Mouse (Mus musculus) limb, embryonic 12.5 days (tissue): Measurements from ENCODE around the gene Krt81. TPM values are rescaled to one million over a fixed set of nuclear protein-coding genes. Genes with fewer than 3 reads are reported as not detected.

Experiments used
- ATAC-seq: fragments of 200-750 bp; cut with Nextera tagmentation; 2 replicates; pipeline ENCODE4 v1.8.0; 2017; ENCODE audit warnings: low read depth, moderate TSS enrichment; ENCODE audit not compliant: insufficient number of reproducible peaks, insufficient read depth, low FRiP score, low TSS enrichment
- H3K27ac ChIP-seq: fragments of 300-500 bp; sonication (generic); 2 replicates; pipeline ENCODE4 v1.5.1; 2016; ENCODE audit warnings: mild to moderate bottlenecking, moderate library complexity
- H3K27me3 ChIP-seq: fragments of 300-500 bp; sonication (generic); 2 replicates; pipeline ENCODE4 v1.6.1; 2016; ENCODE audit warnings: mild to moderate bottlenecking, moderate library complexity
- H3K36me3 ChIP-seq: fragments of 300-500 bp; sonication (generic); 2 replicates; pipeline ENCODE4 v1.6.1; 2016; ENCODE audit warnings: mild to moderate bottlenecking, moderate library complexity
- H3K4me1 ChIP-seq: fragments of 300-500 bp; sonication (generic); replicated peaks from 2 replicates; pipeline ENCODE4 v1.6.1; 2016
- H3K4me2 ChIP-seq: fragments of 300-500 bp; sonication (generic); 2 replicates; pipeline ENCODE4 v1.6.1; 2016; ENCODE audit warnings: mild to moderate bottlenecking, moderate library complexity
- H3K4me3 ChIP-seq: fragments of 300-500 bp; sonication (generic); replicated peaks from 2 replicates; pipeline ENCODE4 v1.5.1; 2016; ENCODE audit warnings: mild to moderate bottlenecking
- H3K9ac ChIP-seq: fragments of 300-500 bp; sonication (generic); replicated peaks from 2 replicates; pipeline ENCODE4 v1.6.1; 2016; ENCODE audit warnings: mild to moderate bottlenecking, moderate library complexity
- H3K9me3 ChIP-seq: fragments of 300-500 bp; sonication (generic); 2 replicates; pipeline ENCODE4 v1.6.1; 2016; ENCODE audit warnings: mild to moderate bottlenecking, moderate library complexity
- WGBS: fragments of 180-500 bp; shearing (Covaris S2); methylation state at CpG from one replicate; pipeline ENCODE4 v1.1.7; 2016; 5-methylcytosine and 5-hydroxymethylcytosine counted together
- polyA plus RNA-seq: library from polyadenylated mRNA; unstranded; fragments of >200 nt; fragmentation: Nextera tagmentation; extraction: Ambion mirVana; gene quantifications from 2 replicates; pipeline ENCODE4 v1.2.1, GENCODE M21; 2016

The Krt81 gene
- polyA plus RNA-seq, 1 experiment from 2014 or later: not detected

- no peaks in the 10 kb centered on the region for H3K9me3 ChIP-seq
- peaks cover 51% of the 10 kb centered on the region for H3K27me3 ChIP-seq
- no peaks in the 10 kb centered on the region for H3K36me3 ChIP-seq
- H3K9ac ChIP-seq: no peak overlapping the region; the same call in 1 of the 2 replicates
- ATAC-seq: no peak
- H3K4me3 ChIP-seq: peak overlapping the region; percentile 22
- H3K4me2 ChIP-seq: peak overlapping the region; percentile 32
- H3K27ac ChIP-seq: no peak overlapping the region
- WGBS: 19% methylated on average over 31 of the region's 31 CpGs
- H3K4me1 ChIP-seq: peaks cover 30% of the 10 kb centered on the region
Measured at GRCm38 (mm10) chr15:101412188-101412587, 51.4 kb downstream of the Krt81 start.

GRCm38 (mm10) chr15:101410775-101411174 is 52.8 kb downstream of the Krt81 start, which contains the start of gene Krt7:
Krt7 (plus strand) TSS chr15:101411043.
- WGBS: 29% methylated on average over 2 of the region's 2 CpGs
- no peaks in the 10 kb centered on the region for H3K36me3 ChIP-seq
- peaks cover 51% of the 10 kb centered on the region for H3K27me3 ChIP-seq
- H3K9me3 ChIP-seq: no peaks in the 10 kb centered on the region
- peak within 1 kb of the TSS; percentile 32 for H3K4me2 ChIP-seq
- H3K4me3 ChIP-seq: peak within 1 kb of the TSS; percentile 22; the same call in 1 of the 2 replicates
- ATAC-seq: no peak; the same call in 1 of the 2 replicates
- H3K4me1 ChIP-seq: peaks cover 30% of the 10 kb centered on the region
- no peak within 1 kb of the TSS for H3K9ac ChIP-seq
- peak within 1 kb of the TSS; percentile 45; the same call in 1 of the 2 replicates for H3K27ac ChIP-seq

Other genes with a start within 250 kb of the Krt81 start
- gene Grasp, start 239.6 kb downstream of the Krt81 start, polyA plus RNA-seq: 7.9 and 10.5 TPM in 2 replicates
- 5.5 and 7.0 TPM in 2 replicates for gene Nr4a1, start 209.5 kb downstream of the Krt81 start, polyA plus RNA-seq
- 66.9 and 67.4 TPM in 2 replicates for gene Atg101, start 179.5 kb downstream of the Krt81 start, polyA plus RNA-seq
- gene 6030408B16Rik, start 170.5 kb downstream of the Krt81 start, polyA plus RNA-seq: 4.5 and 4.7 TPM in 2 replicates
- gene Krt80, start 93.6 kb downstream of the Krt81 start, polyA plus RNA-seq: 0.09 and 0.26 TPM in 2 replicates
- 21.2 and 24.3 TPM in 2 replicates for gene Krt7, start 52.7 kb downstream of the Krt81 start, polyA plus RNA-seq
- gene Krt87, start 24.9 kb downstream of the Krt81 start, polyA plus RNA-seq: 0.29 and 0.56 TPM in 2 replicates
- not detected in 2 replicates for gene Krt88, start 16.0 kb downstream of the Krt81 start, polyA plus RNA-seq
- gene Krt86, start 9.7 kb upstream of the Krt81 start, polyA plus RNA-seq: not detected in 2 replicates
- gene Krt83, start 27.8 kb upstream of the Krt81 start, polyA plus RNA-seq: not detected in 2 replicates
- gene Gm49425, start 53.5 kb upstream of the Krt81 start, polyA plus RNA-seq: not detected in 2 replicates
- not detected in 2 replicates for gene Krt84, start 69.1 kb upstream of the Krt81 start, polyA plus RNA-seq
- gene Krt82, start 86.9 kb upstream of the Krt81 start, polyA plus RNA-seq: not detected in 2 replicates
- gene Krt90, start 99.2 kb upstream of the Krt81 start, polyA plus RNA-seq: 0.08 and 0.24 TPM in 2 replicates
- 0.27 and 0.30 TPM in 2 replicates for gene Krt75, start 110.2 kb upstream of the Krt81 start, polyA plus RNA-seq
- gene Gm5414, start 164.4 kb upstream of the Krt81 start, polyA plus RNA-seq: not detected in 2 replicates
- not detected in 2 replicates for gene Gm5478, start 183.6 kb upstream of the Krt81 start, polyA plus RNA-seq
- gene Krt6b, start 216.5 kb upstream of the Krt81 start, polyA plus RNA-seq: not detected in 2 replicates
- 0.55 and 0.59 TPM in 2 replicates for gene Krt6a, start 230.6 kb upstream of the Krt81 start, polyA plus RNA-seq
- 101 and 109 TPM in 2 replicates for gene Krt5, start 249.1 kb upstream of the Krt81 start, polyA plus RNA-seq